Mouse (Mus musculus): ENCODE data around the gene Ndufs1. TPM values are rescaled to one million over a fixed set of nuclear protein-coding genes. Genes with fewer than 3 reads are reported as not detected.

Ndufs1 gene
- total RNA-seq, 2 experiments from 2014 or later, result 150 to 152 TPM

Small RNAs within 50 kb of the gene (microRNA-seq; reads per million reads assigned to microRNA genes)
- 0 reads per million in 2 experiments for gene Gm24557
- 0 reads per million in 2 experiments for gene Gm27512

Other genes with a start within 250 kb of the Ndufs1 start
- 10 to 100 TPM; 28.5 to 28.8 TPM for gene Ino80d, start 62.2 kb downstream of the Ndufs1 start, total RNA-seq (2021)
- 100 to 1,000 TPM; 333 TPM for gene Eef1b2, start within 50 bp of the Ndufs1 start, total RNA-seq (2021)
- under 1 TPM; 0.32 to 0.78 TPM for gene Gpr1, start 37.7 kb upstream of the Ndufs1 start, total RNA-seq (2021)
- gene Zdbf2, start 96.4 kb upstream of the Ndufs1 start, total RNA-seq (2021), result 10 to 100 TPM; 23.3 to 23.6 TPM